Mouse (Mus musculus) ES-E14 (cell line): ENCODE measurements around the gene Gm17509. TPM values are rescaled to one million over a fixed set of nuclear protein-coding genes. Genes with fewer than 3 reads are reported as not detected.

Experiments
- DNase-seq: peaks from one replicate; pipeline ENCODE4 v3.0.0-alpha.2; 2013; ENCODE audit warnings: low read depth, low spot score
- H3K27ac ChIP-seq: 2 replicates; pipeline ENCODE4 v1.5.1; 2012; ENCODE audit warnings: low read depth, mild to moderate bottlenecking, low read length, moderate library complexity, mixed read lengths; ENCODE audit not compliant: poor library complexity, insufficient read depth, severe bottlenecking
- H3K36me3 ChIP-seq: 2 replicates; pipeline ENCODE4 v1.6.1; 2012; ENCODE audit warnings: mild to moderate bottlenecking, low read length, moderate library complexity, mixed read lengths; ENCODE audit not compliant: control insufficient read depth, poor library complexity, insufficient read depth, severe bottlenecking
- H3K4me1 ChIP-seq, 2 experiments: fragments of 150-350 bp in 1 of 2; sonication (generic) in 1 of 2; 2 replicates each; pipeline ENCODE4 v1.6.1; 2012; ENCODE audit warnings: low read length in 2 of 2, mild to moderate bottlenecking in 1 of 2, mixed read lengths in 1 of 2; ENCODE audit not compliant: control insufficient read depth in 2 of 2, insufficient read depth in 2 of 2, poor library complexity in 1 of 2
- H3K4me3 ChIP-seq, 2 experiments: fragments of 150-350 bp in 1 of 2; sonication (generic) in 1 of 2; 2 replicates each; pipeline ENCODE4 v1.5.1; 2012; ENCODE audit warnings: low read length in 2 of 2, low read depth in 1 of 2, mild to moderate bottlenecking in 1 of 2, mixed read lengths in 1 of 2; ENCODE audit not compliant: insufficient read depth in 1 of 2, poor library complexity in 1 of 2, severe bottlenecking in 1 of 2
- H3K9ac ChIP-seq: 2 replicates; pipeline ENCODE4 v1.6.1; 2012; ENCODE audit warnings: low read depth, mild to moderate bottlenecking, low read length, mixed read lengths; ENCODE audit not compliant: poor library complexity, insufficient read depth, severe bottlenecking
- H3K9me3 ChIP-seq: fragments of 150-350 bp; sonication (generic); 2 replicates; pipeline ENCODE4 v1.6.1; 2012; ENCODE audit warnings: low read depth, mild to moderate bottlenecking, low read length; ENCODE audit not compliant: control insufficient read depth, insufficient read depth
- CHD2 ChIP-seq: IDR thresholded peaks from 2 replicates; pipeline ENCODE4 v1.6.1; 2014; ENCODE audit warnings: mild to moderate bottlenecking, low read depth, low read length, inconsistent platforms
- HCFC1 ChIP-seq: IDR thresholded peaks from 2 replicates; pipeline ENCODE4 v1.6.1; 2012; ENCODE audit warnings: low read length, inconsistent platforms, borderline replicate concordance; ENCODE audit not compliant: insufficient read depth
- MAFK ChIP-seq: IDR thresholded peaks from 2 replicates; pipeline ENCODE4 v1.6.1; 2014; ENCODE audit warnings: mild to moderate bottlenecking, low read depth, low read length, inconsistent platforms; ENCODE audit not compliant: insufficient read depth
- ZC3H11A ChIP-seq: IDR thresholded peaks from 2 replicates; pipeline ENCODE4 v1.6.1; 2012; ENCODE audit warnings: low read depth, mild to moderate bottlenecking, inconsistent platforms, low read length, borderline replicate concordance
- ZNF384 ChIP-seq: IDR thresholded peaks from 2 replicates; pipeline ENCODE4 v1.6.1; 2012; ENCODE audit warnings: low read depth, low read length, inconsistent platforms
- in situ Hi-C, 2 experiments: fragments of 600-800 bp; cut with MboI; formaldehyde crosslinking; loops; one replicate each; pipeline ENCODE4 v1.15.1; 2025; ENCODE audit warnings: low sequenced_read_pairs in 2 of 2, inconsistent platforms in 1 of 2; ENCODE audit not compliant: unreplicated experiment in 2 of 2
- total RNA-seq: library from RNA; depleted of rRNA; stranded (reverse); fragments of 300-350 nt; gene quantifications from 2 replicates; pipeline ENCODE4 v1.2.3, GENCODE M21; 2012

Gene Gm17509
- total RNA-seq, 1 experiment: 1.3 TPM

GRCm38 (mm10) chr13:117211386-117211875 is 9.4 kb downstream of the Gm17509 start:
- Histone ChIP-seq H3K9me3 (no peaks in the 10 kb centered on the region), H3K27ac (no peak overlapping the region), H3K36me3 (no peaks in the 10 kb centered on the region), H3K9ac (no peak overlapping the region), H3K4me3 (no peak overlapping the region), H3K4me1 (peaks cover 0 to 12% of the 10 kb centered on the region in 2 experiments; a peak in 2 of 4 replicates)
- TF ChIP-seq HCFC1 (no peak), ZC3H11A (no peak), MAFK (no peak), CHD2 (no peak), ZNF384 (no peak)
- in situ Hi-C loops: no loop called here
- DNase-seq: no peak

GRCm38 (mm10) chr13:117208236-117208635 is 12.6 kb downstream of the Gm17509 start, which contains the start of gene Emb:
Emb (plus strand) TSS chr13:117208536.
- no peaks in the 10 kb centered on the region for H3K9me3 ChIP-seq
- H3K27ac ChIP-seq: no peak within 1 kb of the TSS
- no peaks in the 10 kb centered on the region for H3K36me3 ChIP-seq
- no peak for TF ChIP-seq ZNF384
- no peak for TF ChIP-seq ZC3H11A
- no peak for TF ChIP-seq CHD2
- no peak for TF ChIP-seq MAFK
- TF ChIP-seq HCFC1: no peak
- H3K4me3 ChIP-seq: no peak within 1 kb of the TSS
- no peak for DNase-seq
- in situ Hi-C loops: loop anchor here (5.0 to 10.0 kb wide), 2 partner anchors 79 to 107 kb away; no protein-coding TSS in a partner anchor
- H3K4me1 ChIP-seq: peaks cover 0 to 10% of the 10 kb centered on the region in 2 experiments; a peak in 2 of 4 replicates
- no peak within 1 kb of the TSS for H3K9ac ChIP-seq

GRCm38 (mm10) chr13:117206066-117206465 is 14.8 kb downstream of the Gm17509 start:
- Histone ChIP-seq H3K9me3 (no peaks in the 10 kb centered on the region), H3K9ac (no peak overlapping the region), H3K4me1 (peaks cover 0 to 2% of the 10 kb centered on the region in 2 experiments; a peak in 1 of 4 replicates), H3K27ac (no peak overlapping the region), H3K36me3 (no peaks in the 10 kb centered on the region), H3K4me3 (no peak overlapping the region)
- in situ Hi-C loops: loop anchor here (5.0 to 10.0 kb wide), 2 partner anchors 81 to 109 kb away; no protein-coding TSS in a partner anchor
- TF ChIP-seq CHD2 (no peak), MAFK (no peak), ZNF384 (no peak), ZC3H11A (no peak), HCFC1 (no peak)
- no peak for DNase-seq

- H3K27ac ChIP-seq: no peak overlapping the region
- DNase-seq: no peak
- no peak overlapping the region for H3K9ac ChIP-seq
- no peak for TF ChIP-seq CHD2
- no peak for TF ChIP-seq ZC3H11A
- TF ChIP-seq ZNF384: no peak
- no peak for TF ChIP-seq MAFK
- in situ Hi-C loops: loop anchor here (5.0 to 10.0 kb wide), 2 partner anchors 83 to 110 kb away; no protein-coding TSS in a partner anchor
- H3K9me3 ChIP-seq: no peaks in the 10 kb centered on the region
- peaks cover 0 to 2% of the 10 kb centered on the region in 2 experiments; a peak in 1 of 4 replicates for H3K4me1 ChIP-seq
- H3K36me3 ChIP-seq: no peaks in the 10 kb centered on the region
- H3K4me3 ChIP-seq: no peak overlapping the region
Measured at GRCm38 (mm10) chr13:117204685-117205084, 16.2 kb downstream of the Gm17509 start.

- H3K4me1 ChIP-seq: peaks cover 0 to 2% of the 10 kb centered on the region in 2 experiments; a peak in 1 of 4 replicates
- H3K27ac ChIP-seq: no peak overlapping the region
- in situ Hi-C loops: loop anchor here (10.0 kb wide), 1 partner anchor 112 kb away; no protein-coding TSS in a partner anchor
- no peak for DNase-seq
- H3K36me3 ChIP-seq: no peaks in the 10 kb centered on the region
- no peak overlapping the region for H3K9ac ChIP-seq
- H3K4me3 ChIP-seq: no peak overlapping the region
- TF ChIP-seq ZNF384 (no peak), MAFK (no peak), HCFC1 (no peak), CHD2 (no peak), ZC3H11A (peak; percentile 70; the same call in 1 of the 2 replicates)
- H3K9me3 ChIP-seq: no peaks in the 10 kb centered on the region
Measured at GRCm38 (mm10) chr13:117202755-117203471, 18.0 kb downstream of the Gm17509 start.
